Mouse (Mus musculus) lung, postnatal 0 days (tissue): ENCODE results near the gene Cobl.

Experiments
- CTCF ChIP-seq: IDR thresholded peaks from 2 replicates; pipeline ENCODE4 v1.5.1; 2016; ENCODE audit warnings: antibody characterized with exemption, mild to moderate bottlenecking
- EP300 ChIP-seq: IDR thresholded peaks from 2 replicates; pipeline ENCODE4 v1.6.1; 2016; ENCODE audit warnings: antibody characterized with exemption, mild to moderate bottlenecking, control low read depth

- TF ChIP-seq CTCF (no peak), EP300 (no peak)
These were observed 22.5 kb downstream of the Cobl start for GRCm38 (mm10) chr11:12442283-12442682.
